Mouse (Mus musculus) layer of hippocampus, postnatal 25 days (tissue): ENCODE results near the gene Lmna. TPM values are rescaled to one million over a fixed set of nuclear protein-coding genes. Genes with fewer than 3 reads are reported as not detected.
A peak's percentile ranks its signal among the peaks of the same experiment; 100 is the strongest.

Experiments used
- DNase-seq, 2 experiments: peaks; one replicate each; pipeline ENCODE4 v3.0.0; 2022; ENCODE audit warnings: mixed read lengths in 2 of 2, low spot score in 1 of 2; ENCODE audit errors: extremely low spot score in 1 of 2
- total RNA-seq, 2 experiments: library from RNA; stranded (reverse); gene quantifications; 2 replicates each; pipeline ENCODE4 v1.2.3; 2021

The Lmna gene
- total RNA-seq, 2 experiments from 2014 or later, result 35.6 to 38.8 TPM

GRCm38 (mm10) chr3:88523027-88523426 is 13.3 kb upstream of the Lmna start:
- no peak for DNase-seq

- peak in 1 of 2 experiments; percentile 60 for DNase-seq
Observed at GRCm38 (mm10) chr3:88521803-88522331, 12.1 kb upstream of the Lmna start.

- no peak for DNase-seq
Observed at GRCm38 (mm10) chr3:88521156-88521555, 11.4 kb upstream of the Lmna start.

- DNase-seq, result no peak
Observed at GRCm38 (mm10) chr3:88520078-88520477, 10.3 kb upstream of the Lmna start.

GRCm38 (mm10) chr3:88518411-88518810 is 8.7 kb upstream of the Lmna start:
- no peak for DNase-seq

GRCm38 (mm10) chr3:88516407-88516806 is 6.7 kb upstream of the Lmna start:
- no peak for DNase-seq

- DNase-seq, result no peak
Observed at GRCm38 (mm10) chr3:88515095-88515386, 5.3 kb upstream of the Lmna start.

- DNase-seq, result no peak
Observed at GRCm38 (mm10) chr3:88514231-88515094, 4.7 kb upstream of the Lmna start.

GRCm38 (mm10) chr3:88513546-88514115 is 3.9 kb upstream of the Lmna start:
- DNase-seq, result no peak

- DNase-seq, result no peak
Observed at GRCm38 (mm10) chr3:88512896-88513545, 3.3 kb upstream of the Lmna start.

- DNase-seq, result no peak
Observed at GRCm38 (mm10) chr3:88512141-88512895, 2.6 kb upstream of the Lmna start.

GRCm38 (mm10) chr3:88511559-88511958 is 1.8 kb upstream of the Lmna start:
- DNase-seq, result no peak

- DNase-seq, result no peak
Observed at GRCm38 (mm10) chr3:88510421-88511289, 899 bp upstream of the Lmna start.

GRCm38 (mm10) chr3:88509250-88509649 is 506 bp downstream of the Lmna start:
- no peak for DNase-seq

- no peak for DNase-seq
Observed at GRCm38 (mm10) chr3:88505765-88506164, 4.0 kb downstream of the Lmna start.

GRCm38 (mm10) chr3:88505081-88505480 is 4.7 kb downstream of the Lmna start:
- no peak for DNase-seq

- DNase-seq, result no peak
Observed at GRCm38 (mm10) chr3:88503881-88504746, 5.6 kb downstream of the Lmna start.

GRCm38 (mm10) chr3:88503505-88503863 is 6.3 kb downstream of the Lmna start:
- no peak for DNase-seq
